Mouse (Mus musculus) frontal cortex, adult 2 months (tissue): Measurements from ENCODE around the gene Ssr2. TPM values are rescaled to one million over a fixed set of nuclear protein-coding genes. Genes with fewer than 3 reads are reported as not detected.

Source experiments
- DNase-seq, 2 experiments: peaks; one replicate each; pipeline ENCODE4 v3.0.0; 2022; ENCODE audit warnings: low spot score in 1 of 2; ENCODE audit errors: extremely low spot score in 1 of 2
- polyA plus RNA-seq: library from polyadenylated mRNA; depleted of rRNA; stranded (reverse); fragments of >200 nt; gene quantifications from 2 replicates; pipeline ENCODE4 v1.2.3, GENCODE M21; 2012

Gene Ssr2
- polyA plus RNA-seq, 1 experiment = 111 TPM

DNA sequence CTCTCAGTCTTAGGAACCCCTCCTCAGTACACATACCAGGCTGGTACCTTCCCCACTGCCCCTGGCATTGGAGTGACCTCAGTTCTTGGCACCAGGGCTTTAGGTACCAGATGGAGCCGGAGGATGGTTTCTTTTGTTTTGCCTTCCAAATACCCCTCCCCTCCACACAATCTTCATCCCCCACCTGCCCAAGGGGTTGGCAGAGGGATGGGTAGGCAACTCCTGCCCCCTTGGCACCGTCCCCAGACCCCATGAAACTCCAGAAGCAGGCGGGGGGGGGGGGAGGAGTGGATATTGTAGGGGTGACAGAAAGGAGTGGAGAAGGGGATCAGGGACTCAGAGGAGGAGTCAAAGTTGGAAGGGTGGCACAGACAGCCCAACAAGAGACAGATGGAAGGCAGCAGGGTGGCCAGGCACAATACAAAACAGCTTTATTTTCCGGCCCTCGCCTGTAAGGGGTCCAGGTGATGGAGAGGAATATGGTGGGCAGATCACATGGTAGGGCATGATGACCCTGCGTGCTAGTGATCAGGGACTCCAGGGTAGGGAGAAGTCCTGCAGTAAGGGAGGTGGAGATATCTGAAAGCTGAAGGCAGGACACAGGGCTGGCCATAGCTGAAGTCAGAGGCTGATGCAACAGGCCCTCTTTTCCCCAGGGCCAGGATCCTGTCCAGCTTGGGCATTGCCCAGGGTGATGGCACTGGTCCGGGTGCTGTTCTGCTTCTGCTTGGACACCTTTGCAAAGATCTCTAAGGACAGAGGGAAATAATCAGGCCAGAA is 33.9 kb upstream of the Ssr2 start:
- no peak for DNase-seq

DNA sequence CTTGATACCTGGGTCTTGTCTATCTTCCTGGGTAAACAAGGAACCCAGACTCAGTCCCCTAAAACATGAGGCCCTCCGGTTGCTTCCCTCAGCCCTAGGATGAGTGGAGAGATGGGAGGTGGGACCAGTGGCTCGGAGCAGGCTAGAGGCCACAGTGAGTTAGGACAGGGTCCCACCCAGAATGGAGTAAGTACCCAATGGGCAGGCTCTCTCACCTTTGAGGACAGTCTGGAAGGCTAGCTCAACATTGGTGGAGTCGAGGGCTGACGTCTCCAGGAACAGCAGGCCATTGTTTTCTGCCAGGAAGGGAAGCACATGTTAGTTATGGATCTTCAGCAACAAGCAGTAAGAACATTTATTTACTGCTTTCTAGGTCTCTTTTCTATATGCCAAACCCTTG is 33.2 kb upstream of the Ssr2 start:
- DNase-seq = no peak

DNA sequence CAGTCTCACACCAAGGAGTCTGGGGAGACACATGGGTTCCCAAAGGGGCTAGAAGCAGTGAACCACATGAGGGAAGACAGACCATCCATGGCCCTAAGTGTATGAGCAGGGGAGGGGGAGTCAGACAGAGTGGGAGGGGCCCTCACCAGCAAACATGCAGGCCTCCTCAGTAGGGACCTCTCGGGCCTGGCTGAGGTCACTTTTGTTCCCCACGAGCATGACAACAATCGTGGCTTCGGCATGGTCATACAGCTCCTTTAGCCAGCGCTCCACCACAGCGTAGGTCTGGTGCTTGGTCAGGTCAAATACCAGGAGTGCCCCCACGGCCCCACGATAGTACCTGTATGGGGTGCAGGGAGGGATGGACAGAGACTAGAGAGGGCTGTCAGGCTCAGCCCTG is 32.5 kb upstream of the Ssr2 start:
- no peak for DNase-seq

DNA sequence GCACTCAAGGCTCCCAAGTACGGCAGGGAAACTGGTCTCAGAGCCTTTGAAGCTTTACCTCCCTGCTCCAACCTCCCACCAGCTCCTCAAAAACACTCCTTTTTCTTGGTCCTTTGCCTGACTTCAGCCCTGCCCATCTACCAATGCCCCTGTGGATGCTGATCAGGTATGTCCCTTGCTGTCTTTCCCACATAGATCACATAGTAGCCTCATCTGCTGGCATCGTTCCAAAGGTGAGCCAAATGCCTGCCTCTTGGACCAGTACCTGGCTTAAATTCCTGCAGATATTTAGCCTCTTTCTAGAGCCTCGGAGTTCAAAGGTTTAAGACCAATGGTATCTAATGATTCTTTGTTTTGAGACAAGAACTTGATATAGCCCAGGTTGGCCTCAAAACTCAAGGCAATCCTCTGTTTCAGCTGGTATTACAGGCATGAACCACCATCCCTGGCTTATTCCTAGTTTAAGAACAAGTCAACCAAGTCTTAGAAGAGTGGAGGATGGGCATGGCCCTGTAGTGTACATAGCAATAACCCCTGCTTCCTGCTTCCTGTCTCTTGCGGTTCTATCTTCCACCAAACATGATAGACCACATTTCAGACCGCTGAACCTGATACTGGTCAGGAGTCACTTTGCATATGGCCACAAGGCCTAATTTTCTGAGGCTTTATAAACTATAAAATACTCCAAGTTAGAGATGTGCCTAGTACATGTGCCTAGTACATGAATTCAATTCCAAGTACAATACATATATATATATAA is 31.8 kb upstream of the Ssr2 start:
- DNase-seq = no peak

DNA sequence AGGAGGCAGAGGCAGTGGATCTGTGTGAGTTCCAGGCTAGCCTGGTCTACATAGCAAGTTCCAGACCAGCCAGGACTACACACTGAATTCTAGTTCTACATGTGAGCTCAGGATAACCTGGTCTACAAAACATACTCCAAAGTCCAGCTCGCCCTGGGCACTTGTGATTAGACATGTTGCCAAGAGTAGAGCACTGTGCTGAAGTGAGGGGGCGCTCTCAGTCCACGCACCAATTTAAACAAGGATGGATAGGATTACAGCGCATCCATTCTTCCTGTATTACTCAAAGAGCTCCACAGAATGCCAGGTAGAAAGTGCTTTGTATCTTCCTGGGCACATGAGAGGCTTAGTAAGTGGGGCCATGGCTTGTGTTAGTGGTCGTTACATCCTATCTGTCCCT is 31.2 kb upstream of the Ssr2 start:
- DNase-seq = no peak

DNA sequence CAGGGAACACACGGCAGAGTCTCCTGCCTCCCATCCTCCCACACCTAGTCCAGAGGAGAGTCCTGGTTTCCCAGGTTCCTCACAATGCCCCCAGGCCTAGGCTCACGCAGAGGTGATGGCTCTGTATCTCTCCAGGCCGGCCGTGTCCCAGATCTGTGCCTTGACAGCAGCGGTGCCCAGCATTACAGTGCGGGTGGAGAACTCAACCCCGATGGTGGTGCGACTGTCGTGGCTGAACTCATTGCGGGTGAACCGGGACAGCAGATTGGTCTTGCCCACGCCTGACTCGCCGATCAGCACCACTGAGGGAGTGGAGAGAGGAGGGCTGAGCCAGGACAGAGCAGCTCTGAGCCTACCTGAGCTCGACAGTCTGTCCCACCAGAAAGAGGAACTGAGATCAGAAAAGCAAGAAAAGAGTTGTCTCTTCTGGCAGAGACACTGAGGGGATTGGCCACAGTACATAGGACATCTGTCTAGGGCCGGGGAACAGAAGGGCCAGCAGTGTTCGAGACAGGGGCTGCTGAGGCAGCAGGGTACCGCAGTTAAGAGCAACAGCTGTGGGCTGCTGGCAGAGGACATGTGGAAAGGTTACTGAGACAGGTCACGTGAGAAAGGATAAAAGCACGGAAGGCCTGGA is 30.6 kb upstream of the Ssr2 start:
- no peak for DNase-seq

DNA sequence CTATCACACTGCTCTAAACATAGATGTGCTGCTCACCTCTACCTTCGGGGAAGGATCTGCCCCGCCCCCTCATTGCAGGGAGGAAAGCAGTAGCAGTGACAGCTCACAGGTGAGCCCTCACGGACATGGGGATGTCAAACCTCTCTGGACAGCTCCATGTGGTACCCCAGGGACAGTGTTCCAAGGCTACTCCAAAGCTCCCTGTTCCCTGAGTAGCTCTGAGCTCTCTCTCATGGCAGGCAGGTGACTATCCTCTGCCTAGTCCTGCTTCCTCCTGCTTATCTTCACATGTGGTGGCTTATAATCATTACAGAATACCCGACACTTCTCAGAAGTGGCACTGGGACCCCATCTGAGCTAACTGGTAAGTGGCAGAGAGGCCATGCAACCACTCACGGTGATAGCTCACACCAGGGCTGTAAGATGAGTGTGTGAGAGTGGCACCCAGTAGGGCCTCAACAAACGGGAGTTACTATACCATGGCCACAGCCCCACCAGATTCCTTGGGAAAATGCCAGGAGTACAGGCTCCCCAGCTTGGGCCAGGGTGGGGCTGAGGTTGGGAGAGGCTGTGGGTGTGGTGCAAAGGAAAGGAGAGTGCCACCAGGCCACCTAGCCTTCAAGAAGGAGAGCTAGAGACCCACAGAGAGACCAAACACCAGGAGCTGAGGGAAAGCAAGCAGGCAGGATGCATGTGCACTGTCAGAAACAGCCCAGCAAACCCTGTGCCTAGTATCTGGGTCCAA is 28.8 kb upstream of the Ssr2 start:
- DNase-seq = no peak

DNA sequence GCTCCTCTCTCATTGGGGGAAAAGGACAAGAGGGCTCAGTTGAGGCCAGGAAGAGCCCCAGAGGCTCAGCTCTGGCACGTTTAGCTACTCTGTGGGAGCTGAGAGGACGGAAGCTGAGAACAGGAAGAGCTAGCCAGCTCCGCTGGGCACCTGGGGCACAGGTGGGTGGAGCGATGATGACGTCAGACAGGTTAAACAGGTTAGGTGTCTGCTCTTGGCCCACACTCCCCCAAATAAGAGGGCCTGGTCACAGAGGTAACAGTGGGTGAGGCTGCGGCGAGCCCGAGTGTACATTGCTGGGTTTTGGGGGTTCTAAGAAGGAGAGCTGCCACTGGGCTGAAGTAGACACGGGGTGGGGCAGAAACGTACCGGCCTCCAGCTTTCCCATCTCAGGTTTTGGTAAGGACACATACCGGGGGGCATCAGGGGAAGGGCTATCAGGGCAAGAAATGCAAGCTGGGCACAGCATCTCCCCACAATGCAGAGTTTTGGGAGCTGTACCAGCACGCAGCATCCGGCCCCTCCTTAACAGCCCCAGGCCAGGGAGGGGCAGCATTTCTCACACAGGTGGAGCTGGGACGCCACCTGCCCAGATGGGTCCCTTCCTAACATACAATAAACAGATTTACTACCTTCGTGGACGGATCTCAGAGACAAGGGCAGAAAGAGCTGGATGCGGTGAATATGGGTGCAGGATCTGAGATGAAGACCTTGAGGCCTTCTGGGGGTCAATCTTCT is 27.3 kb upstream of the Ssr2 start, which contains the start of gene Rab25:
Gene Rab25 (minus strand): TSS at position 121 of the 738 bp plus-strand sequence.
- DNase-seq = no peak

DNA sequence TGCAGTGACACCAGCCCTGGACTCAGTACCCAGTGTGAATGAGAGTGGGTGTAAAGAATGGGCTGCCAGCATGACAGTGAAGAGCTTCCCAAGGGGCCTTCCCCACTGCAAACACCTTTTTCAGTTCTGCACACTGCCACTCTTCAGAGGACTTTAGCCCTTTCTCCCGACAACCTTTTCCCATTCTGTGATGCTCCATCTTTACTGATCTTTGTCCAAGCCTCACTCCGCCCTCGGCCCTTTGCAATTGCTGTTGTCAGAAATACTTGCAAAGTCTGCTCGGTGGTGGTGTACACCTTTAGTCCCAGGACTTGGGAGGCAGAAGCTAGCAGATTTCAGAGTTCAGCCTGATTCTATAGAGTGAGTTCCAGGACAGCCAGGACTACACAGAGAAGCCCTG is 24.1 kb upstream of the Ssr2 start:
- DNase-seq = no peak

DNA sequence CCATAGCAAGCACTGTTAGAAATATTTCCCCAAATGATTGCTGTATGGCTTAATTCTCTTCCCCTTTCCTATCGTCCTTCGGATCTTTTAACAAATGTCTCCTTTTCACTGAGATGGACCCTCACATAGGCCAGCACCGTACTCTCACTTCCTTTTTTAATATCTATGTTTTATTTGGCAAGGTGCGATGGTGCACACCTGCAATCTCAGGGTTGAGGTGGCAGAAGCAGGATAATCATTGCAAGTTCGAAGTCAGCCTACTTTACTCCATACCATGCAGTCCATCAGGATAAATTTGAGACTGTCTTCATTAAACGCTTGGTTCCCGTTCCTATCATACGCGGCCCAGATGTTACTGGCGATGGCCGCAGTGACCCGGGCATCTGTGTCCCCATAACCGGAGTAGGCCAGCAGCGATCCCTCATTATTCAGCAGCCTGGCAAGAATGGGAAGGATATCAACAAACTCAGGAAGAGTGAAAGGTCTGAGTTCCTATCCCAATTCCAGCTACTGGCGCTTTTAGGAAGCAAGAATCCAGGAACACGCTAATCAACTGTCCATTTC is 23.5 kb upstream of the Ssr2 start:
- DNase-seq = no peak

DNA sequence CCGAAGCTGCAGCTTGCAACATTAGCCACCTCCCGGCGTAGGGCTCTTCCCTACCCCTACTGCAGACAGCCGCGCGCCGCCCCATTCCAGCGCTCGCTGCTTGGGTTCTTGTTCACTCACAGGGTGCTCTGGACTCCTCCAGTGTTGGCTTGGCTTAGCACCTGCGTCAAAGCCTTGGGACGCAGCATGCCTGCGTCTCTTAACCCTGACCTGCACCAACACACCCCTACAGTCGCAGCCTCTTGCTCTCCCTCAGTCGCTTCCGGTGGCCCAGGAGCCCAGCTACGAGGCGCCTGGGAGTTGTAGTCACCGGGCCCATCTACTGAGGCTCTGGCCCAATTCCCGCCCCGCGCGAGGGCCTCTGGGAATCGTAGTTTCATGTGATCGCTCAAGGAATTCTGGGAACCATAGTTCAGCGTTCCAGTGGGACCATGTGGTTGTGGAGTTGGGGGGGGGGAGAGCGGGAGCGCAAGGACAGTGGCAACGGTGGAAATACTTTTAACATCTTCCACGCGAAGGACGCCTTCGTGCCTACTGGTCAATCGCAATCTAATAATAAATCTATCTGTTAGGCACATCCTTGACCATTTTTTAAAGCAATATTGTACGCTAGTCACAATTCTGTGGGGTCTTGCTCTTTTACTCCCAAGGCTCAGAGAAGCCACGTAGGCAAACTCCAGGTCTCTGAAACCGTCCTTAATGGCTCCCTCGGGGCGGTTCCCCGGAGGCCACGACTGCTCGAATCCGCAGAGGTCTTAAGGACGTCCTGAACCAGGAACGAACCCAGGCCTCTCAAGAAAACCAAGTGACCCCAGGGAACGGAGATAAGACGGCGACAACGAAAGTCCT is 22.8 kb upstream of the Ssr2 start, which contains the start of gene Lamtor2:
Gene Lamtor2 (minus strand): TSS at position 399 of the 849 bp plus-strand sequence.
- peak; percentile 98 to 99 for DNase-seq

DNA sequence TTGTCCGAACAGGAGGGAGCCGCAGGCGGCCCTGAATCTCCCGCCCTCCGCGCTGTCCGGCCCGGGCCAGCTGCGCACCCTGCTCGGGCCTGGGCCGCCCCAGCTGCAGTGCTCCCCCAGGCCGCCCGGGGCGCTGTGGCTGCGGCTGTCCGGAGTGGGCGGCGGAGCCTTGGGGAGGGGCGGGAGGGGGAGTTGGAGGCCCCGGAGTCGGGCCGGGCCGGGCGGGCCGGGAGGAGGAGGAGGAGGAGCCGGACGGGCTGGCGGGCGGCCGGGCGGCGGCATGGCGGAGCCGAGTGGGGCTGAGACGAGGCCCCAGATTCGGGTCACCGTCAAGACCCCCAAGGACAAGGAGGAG is 22.2 kb upstream of the Ssr2 start, which contains the start of gene Ubqln4:
Gene Ubqln4 (plus strand): TSS at position 234 of the 355 bp plus-strand sequence.
- peak; percentile 50 to 89 for DNase-seq

DNA sequence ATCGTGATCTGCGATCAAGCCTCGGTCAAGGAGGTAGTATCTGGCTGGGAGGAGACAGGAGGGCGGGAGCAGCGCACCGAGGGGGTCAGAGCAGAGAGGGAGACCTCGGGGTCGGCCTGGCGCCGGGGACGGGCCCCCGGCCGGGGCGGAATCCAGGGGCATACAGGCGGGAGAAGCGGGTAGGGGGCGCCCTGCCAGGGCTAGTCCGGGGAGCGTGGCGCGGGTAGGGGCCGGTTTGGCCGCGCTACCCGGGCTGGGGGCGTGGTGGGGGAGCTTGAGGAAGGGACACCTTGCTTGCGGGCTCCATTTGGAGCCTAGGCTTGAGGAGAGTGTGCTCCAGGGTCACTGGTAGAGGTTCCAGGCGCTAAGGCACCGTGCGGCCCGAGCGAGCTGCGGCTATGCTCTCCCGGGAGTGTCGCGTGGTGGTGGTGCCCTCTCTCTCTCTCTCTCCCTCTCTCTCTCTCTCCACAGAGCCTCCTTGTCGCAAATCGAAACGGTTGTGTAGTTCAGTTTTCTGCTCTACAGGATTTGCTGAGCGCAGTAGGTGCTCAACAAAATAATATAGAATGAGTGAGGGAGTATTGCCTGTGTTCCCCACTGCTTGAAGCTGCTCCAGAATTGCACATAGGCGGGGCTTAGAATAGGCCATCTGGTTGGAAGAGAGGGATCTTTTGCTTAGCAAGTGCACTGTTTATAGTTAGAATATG is 21.6 kb upstream of the Ssr2 start:
- peak in 1 of 2 experiments; percentile 57 for DNase-seq

DNA sequence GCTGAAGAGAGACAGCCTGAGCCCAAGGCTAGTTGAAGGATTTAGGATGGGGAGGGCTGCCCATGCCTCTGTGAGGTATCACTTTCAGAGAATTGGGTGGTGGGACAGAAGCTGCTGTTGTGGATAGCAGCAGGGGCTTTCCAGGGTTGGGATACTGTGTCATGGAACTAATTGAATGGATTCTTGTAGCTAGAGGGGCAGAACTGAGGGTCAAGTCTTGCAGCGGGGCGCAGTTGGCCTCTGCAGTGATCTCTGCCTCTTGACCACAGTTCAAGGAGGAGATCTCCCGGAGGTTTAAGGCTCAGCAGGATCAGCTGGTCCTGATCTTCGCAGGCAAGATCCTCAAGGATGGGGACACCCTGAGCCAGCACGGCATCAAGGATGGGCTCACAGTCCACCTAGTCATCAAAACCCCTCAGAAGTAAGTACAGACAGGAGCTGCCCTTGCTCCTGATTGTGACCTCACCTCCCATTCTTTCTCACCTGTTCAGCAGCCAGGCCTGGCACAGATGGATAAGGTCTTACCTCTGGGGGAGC is 20.5 kb upstream of the Ssr2 start:
- no peak for DNase-seq

DNA sequence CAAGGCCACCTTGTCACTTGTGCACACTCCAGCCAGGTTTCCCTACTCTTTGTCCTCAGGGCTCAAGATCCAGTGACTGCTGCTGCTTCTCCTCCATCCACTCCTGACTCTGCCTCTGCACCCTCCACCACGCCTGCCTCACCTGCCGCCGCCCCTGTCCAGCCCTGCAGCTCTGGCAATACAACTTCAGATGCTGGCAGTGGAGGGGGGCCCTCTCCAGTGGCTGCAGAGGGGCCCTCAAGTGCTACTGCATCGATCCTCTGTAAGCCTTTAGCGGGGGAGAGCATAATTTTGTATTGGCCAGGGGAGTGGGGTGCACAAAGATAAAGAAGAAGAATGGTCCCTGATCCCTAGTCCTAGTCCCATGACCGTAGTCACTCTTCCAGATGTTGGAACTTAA is 19.9 kb upstream of the Ssr2 start:
- DNase-seq = no peak

DNA sequence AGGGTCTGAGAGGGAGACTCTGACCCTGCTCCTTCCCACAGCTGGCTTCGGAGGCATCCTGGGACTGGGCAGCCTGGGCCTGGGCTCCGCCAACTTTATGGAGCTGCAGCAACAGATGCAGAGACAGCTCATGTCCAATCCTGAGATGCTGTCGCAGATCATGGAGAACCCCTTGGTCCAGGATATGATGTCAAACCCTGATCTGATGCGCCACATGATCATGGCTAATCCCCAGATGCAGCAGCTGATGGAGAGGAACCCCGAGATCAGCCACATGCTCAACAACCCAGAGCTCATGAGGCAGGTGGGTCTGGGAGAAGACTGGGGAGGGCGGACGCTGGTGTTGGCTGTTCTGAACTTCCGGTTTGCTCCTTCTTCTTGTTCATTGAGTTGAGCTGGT is 19.1 kb upstream of the Ssr2 start:
- no peak for DNase-seq

DNA sequence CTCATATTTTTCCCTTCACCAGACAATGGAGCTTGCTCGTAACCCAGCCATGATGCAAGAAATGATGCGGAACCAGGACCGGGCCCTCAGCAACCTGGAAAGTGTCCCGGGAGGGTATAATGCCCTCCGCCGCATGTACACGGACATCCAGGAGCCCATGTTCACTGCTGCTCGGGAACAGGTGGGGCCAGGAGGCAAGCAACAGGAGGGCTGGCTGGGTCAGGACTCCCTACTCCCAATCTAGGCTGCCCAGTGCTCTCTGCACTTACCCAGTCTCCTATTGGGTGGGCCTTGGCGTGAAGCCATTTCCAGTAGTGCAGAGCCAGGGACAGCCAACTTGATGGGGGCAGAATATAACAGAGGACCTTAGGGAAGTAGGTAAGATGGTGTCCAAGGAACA is 16.1 kb upstream of the Ssr2 start:
- no peak for DNase-seq

DNA sequence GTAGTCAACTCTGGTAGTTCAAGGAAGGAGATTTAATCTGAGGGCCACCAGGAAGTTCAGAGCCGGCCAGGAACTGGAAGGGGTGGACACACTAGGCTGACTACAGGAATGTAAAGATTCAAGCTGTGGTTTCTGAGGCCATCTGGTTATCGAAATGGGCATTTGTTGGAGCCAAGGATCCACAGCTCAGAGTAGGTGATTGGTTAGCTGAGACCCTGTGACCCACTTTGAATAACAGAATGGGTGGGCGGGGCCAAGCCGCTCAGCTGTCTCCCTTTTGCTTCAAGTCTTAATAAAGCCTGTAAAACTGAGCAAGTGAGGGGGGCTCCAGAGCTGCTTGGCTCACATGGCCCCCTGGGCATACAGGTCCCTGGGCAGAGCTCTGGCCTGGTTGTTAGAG is 13.7 kb upstream of the Ssr2 start:
- no peak for DNase-seq
